Comparison of ENCODE assay signal across 8 mouse cellular contexts in the genomic region with DNA sequence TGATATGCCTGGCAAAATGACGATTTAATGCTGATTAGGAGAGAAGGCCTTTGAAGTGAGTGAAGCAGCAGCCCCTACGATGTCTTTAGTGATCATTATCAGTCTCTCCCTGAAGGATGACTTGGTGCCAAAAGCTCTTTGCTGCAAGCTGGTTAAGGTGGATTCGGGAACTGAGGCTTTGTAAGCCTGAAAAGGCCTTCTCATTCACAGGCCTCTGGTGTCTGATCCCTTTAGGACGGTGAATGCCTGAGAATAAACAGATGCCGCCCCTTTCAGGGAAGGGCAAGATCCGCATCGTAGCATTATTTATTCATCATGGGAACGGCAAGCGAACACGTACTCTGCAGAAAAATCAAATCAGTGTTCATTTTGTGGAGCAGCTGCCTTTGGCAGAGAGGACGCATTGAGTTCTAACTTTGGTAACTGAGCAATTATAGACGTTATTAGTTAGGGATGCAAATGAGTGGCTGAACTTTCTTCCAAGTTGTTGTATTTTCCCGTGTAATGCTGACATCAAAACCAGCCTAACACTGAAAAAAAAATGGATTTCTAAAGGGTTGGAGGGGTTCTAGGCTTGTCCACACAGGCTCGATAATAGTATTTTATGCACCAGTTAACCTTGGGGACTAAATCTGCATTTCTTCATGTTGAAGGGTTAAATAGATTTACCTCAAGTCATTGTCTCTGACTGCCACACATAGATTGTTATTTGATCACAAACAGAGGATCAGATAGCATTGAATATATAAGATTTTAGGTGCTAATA.
DNase-seq lines count a peak whose midpoint lies in the region; ATAC-seq and TF ChIP-seq lines count a peak whose summit lies in the region.

No protein-coding gene starts in this region.

- no peak for TF ChIP-seq CTCF in stomach, postnatal 0 days (IDR thresholded peaks at IDR 0.05; ENCODE audit: low read depth)

- no peak for ATAC-seq in limb, embryonic 15.5 days (ENCODE audit: insufficient number of reproducible peaks, low FRiP score, low TSS enrichment, low read depth)
- 0 out of 2 replicates have a peak, but pooled peaks have one; percentile 32 for ATAC-seq in stomach, postnatal 0 days (ENCODE audit: low FRiP score, low TSS enrichment)

- H3K4me2 ChIP-seq in limb, embryonic 15.5 days, result 0 out of 2 replicates have a peak overlapping the region, but pooled peaks have one; percentile 19
- 0 out of 2 replicates have a peak overlapping the region, but pooled peaks have one; percentile 18 for H3K4me2 ChIP-seq in stomach, postnatal 0 days (replicated peaks; ENCODE audit: low read depth)

- TF ChIP-seq EP300 in stomach, postnatal 0 days (optimal IDR thresholded peaks at IDR 0.05), result no peak

- H3K4me1 ChIP-seq in limb, embryonic 15.5 days, result 0 out of 2 replicates have a peak, but pooled peaks cover 5% of the 10 kb centered on the region
- H3K4me1 ChIP-seq in stomach, postnatal 0 days (replicated peaks; ENCODE audit: control insufficient read depth, insufficient read depth), result no peaks in the 10 kb centered on the region

- no peak overlapping the region for H3K27ac ChIP-seq in limb, embryonic 15.5 days
- H3K27ac ChIP-seq in stomach, postnatal 0 days (replicated peaks), result no peak overlapping the region

- H3K4me3 ChIP-seq in limb, embryonic 15.5 days, result peak overlapping the region; percentile 0; the same call in 1 of the 2 replicates
- H3K4me3 ChIP-seq in stomach, postnatal 0 days (ENCODE audit: low read depth, low read length), result no peak overlapping the region

- H3K9ac ChIP-seq in limb, embryonic 15.5 days, result no peak overlapping the region
- no peak overlapping the region for H3K9ac ChIP-seq in stomach, postnatal 0 days (ENCODE audit: low read length)

- no peaks in the 10 kb centered on the region for H3K27me3 ChIP-seq in limb, embryonic 15.5 days
- H3K27me3 ChIP-seq in stomach, postnatal 0 days (ENCODE audit: control insufficient read depth, insufficient read depth, low read length), result no peaks in the 10 kb centered on the region

- 25% methylated on average over 14 of the region's 14 CpGs for WGBS in limb, embryonic 15.5 days
- WGBS in stomach, postnatal 0 days, result 26% methylated on average over 14 of the region's 14 CpGs

- no peaks in the 10 kb centered on the region for H3K9me3 ChIP-seq in limb, embryonic 15.5 days
- H3K9me3 ChIP-seq in stomach, postnatal 0 days (ENCODE audit: control insufficient read depth, low read length), result no peaks in the 10 kb centered on the region

- peak; percentile 4 for DNase-seq in right cerebral cortex, postnatal 4 days
- no peak for DNase-seq in right cerebral cortex, postnatal 36 days (ENCODE audit: low spot score in 2 of 2)
- peak; percentile 59 for DNase-seq in forelimb bud, embryonic 11.5 days (ENCODE audit: low read depth, low spot score)
- DNase-seq in stomach, postnatal 0 days (ENCODE audit: low spot score), result peak; percentile 21
- DNase-seq in urinary bladder, postnatal 36 days (ENCODE audit: low spot score in 2 of 2), result no peak
- DNase-seq in frontal cortex, postnatal 36 days (ENCODE audit: low spot score in 2 of 2), result no peak
- DNase-seq in adrenal gland, postnatal 4 days (ENCODE audit: low spot score in 2 of 2), result no peak

- H3K36me3 ChIP-seq in limb, embryonic 15.5 days, result no peaks in the 10 kb centered on the region
- no peaks in the 10 kb centered on the region for H3K36me3 ChIP-seq in stomach, postnatal 0 days (ENCODE audit: control insufficient read depth, insufficient read depth, low read length)

Comparison
In these comparisons a context has a peak if more than half of its experiments do, and no peak if none do; other contexts are left out.
1. DNase-seq: peak in right cerebral cortex, postnatal 4 days (single experiment), forelimb bud, embryonic 11.5 days (single experiment) and stomach, postnatal 0 days (single experiment); none in right cerebral cortex, postnatal 36 days (0 of 2), urinary bladder, postnatal 36 days (0 of 2), frontal cortex, postnatal 36 days (0 of 2) and adrenal gland, postnatal 4 days (0 of 2).